Mouse (Mus musculus) gastrocnemius, adult 8-10 months (tissue): ENCODE data around the gene Cabp4. TPM values are rescaled to one million over a fixed set of nuclear protein-coding genes. Genes with fewer than 3 reads are reported as not detected.

Experiments used
- total RNA-seq, 4 experiments: library from RNA; stranded (reverse); gene quantifications; 2 replicates each; pipeline ENCODE4 v1.2.4; 2022

Gene Cabp4
- total RNA-seq, 4 experiments from 2014 or later: not detected

Other genes with a start within 250 kb of the Cabp4 start
- gene Tcirg1, start 236.9 kb downstream of the Cabp4 start, total RNA-seq: 1 to 10 TPM; 2.2 to 5.1 (median 3.0) TPM
- gene Ndufs8, start 231.3 kb downstream of the Cabp4 start, total RNA-seq: 100 to 1,000 TPM; 222 to 255 (median 235) TPM
- gene Aldh3b1, start 214.2 kb downstream of the Cabp4 start, total RNA-seq: 1 to 10 TPM; 1.0 to 2.6 (median 1.3) TPM
- 1 to 10 TPM; 3.2 to 4.5 (median 3.5) TPM for gene Unc93b1, start 208.8 kb downstream of the Cabp4 start, total RNA-seq
- not detected for gene Aldh3b3, start 185.4 kb downstream of the Cabp4 start, total RNA-seq
- under 1 TPM in 3 of 4 experiments, not detected in 1; 0.19 to 0.62 (median 0.52) TPM for gene Aldh3b2, start 171.7 kb downstream of the Cabp4 start, total RNA-seq
- gene Acy3, start 157.5 kb downstream of the Cabp4 start, total RNA-seq: 1 to 10 TPM; 1.1 to 1.7 (median 1.5) TPM
- under 1 TPM in 1 of 4 experiments, not detected in 3; 0.16 TPM for gene Tbx10, start 151.3 kb downstream of the Cabp4 start, total RNA-seq
- gene Nudt8, start 143.5 kb downstream of the Cabp4 start, total RNA-seq: 10 to 100 TPM; 19.0 to 24.8 (median 22.8) TPM
- gene Gm49405, start 143.4 kb downstream of the Cabp4 start, total RNA-seq: under 1 TPM; 0.12 to 0.39 (median 0.15) TPM
- 1 to 10 TPM in 1 of 4 experiments, under 1 TPM in 3; 0.36 to 1.2 (median 0.73) TPM for gene Doc2g, start 140.7 kb downstream of the Cabp4 start, total RNA-seq
- gene Ndufv1, start 131.2 kb downstream of the Cabp4 start, total RNA-seq: 100 to 1,000 TPM; 435 to 477 (median 462) TPM
- gene Gstp1, start 106.0 kb downstream of the Cabp4 start, total RNA-seq: 100 to 1,000 TPM; 411 to 453 (median 419) TPM
- gene Gstp2, start 98.0 kb downstream of the Cabp4 start, total RNA-seq: 100 to 1,000 TPM; 240 to 258 (median 250) TPM
- gene Gstp3, start 84.5 kb downstream of the Cabp4 start, total RNA-seq: not detected
- gene Cabp2, start 62.5 kb downstream of the Cabp4 start, total RNA-seq: not detected
- gene Cdk2ap2, start 46.9 kb downstream of the Cabp4 start, total RNA-seq: 10 to 100 TPM; 14.0 to 20.3 (median 18.0) TPM
- gene Pitpnm1, start 44.0 kb downstream of the Cabp4 start, total RNA-seq: 1 to 10 TPM; 1.1 to 3.3 (median 2.4) TPM
- 10 to 100 TPM; 85.7 to 96.3 (median 90.3) TPM for gene Aip, start 18.2 kb downstream of the Cabp4 start, total RNA-seq
- not detected for gene Gpr152, start 4.2 kb downstream of the Cabp4 start, total RNA-seq
- 10 to 100 TPM; 10.4 to 13.2 (median 11.6) TPM for gene Coro1b, start 4.6 kb upstream of the Cabp4 start, total RNA-seq
- gene Ptprcap, start 9.6 kb upstream of the Cabp4 start, total RNA-seq: under 1 TPM in 2 of 4 experiments, not detected in 2; 0.27 to 0.38 TPM
- gene Rps6kb2, start 19.3 kb upstream of the Cabp4 start, total RNA-seq: 10 to 100 TPM; 18.6 to 28.4 (median 25.7) TPM
- gene Carns1, start 31.4 kb upstream of the Cabp4 start, total RNA-seq: 10 to 100 TPM; 23.8 to 33.0 (median 24.9) TPM
- 1 to 10 TPM; 6.6 to 8.6 (median 7.9) TPM for gene Tbc1d10c, start 47.3 kb upstream of the Cabp4 start, total RNA-seq
- gene Ppp1ca, start 48.0 kb upstream of the Cabp4 start, total RNA-seq: 100 to 1,000 TPM; 198 to 243 (median 235) TPM
- 1 to 10 TPM; 1.7 to 3.6 (median 2.3) TPM for gene Rad9a, start 57.6 kb upstream of the Cabp4 start, total RNA-seq
- gene Clcf1, start 70.2 kb upstream of the Cabp4 start, total RNA-seq: under 1 TPM in 3 of 4 experiments, not detected in 1; 0.20 to 0.43 (median 0.22) TPM
- gene AC109138.7, start 70.3 kb upstream of the Cabp4 start, total RNA-seq: not detected
- gene Pold4, start 87.9 kb upstream of the Cabp4 start, total RNA-seq: 10 to 100 TPM; 13.1 to 19.4 (median 17.3) TPM
- 1 to 10 TPM; 2.3 to 5.8 (median 2.9) TPM for gene Ssh3, start 125.1 kb upstream of the Cabp4 start, total RNA-seq
- under 1 TPM in 1 of 4 experiments, not detected in 3; 0.63 TPM for gene Ankrd13d, start 139.1 kb upstream of the Cabp4 start, total RNA-seq
- gene Grk2, start 162.2 kb upstream of the Cabp4 start, total RNA-seq: 10 to 100 TPM; 55.7 to 65.2 (median 62.1) TPM